Comparison of ENCODE assay signal across 8 mouse cellular contexts in genomic region chr16:50529511-50530416, GRCm38 (mm10).
DNase-seq lines count a peak whose midpoint lies in the region; ATAC-seq and TF ChIP-seq lines count a peak whose summit lies in the region.

No protein-coding gene starts in this region.

- under 1% methylated on average over 46 of the region's 46 CpGs for WGBS in hindbrain, postnatal 0 days

- peak overlapping the region; percentile 96 for H3K4me3 ChIP-seq in gastrocnemius, adult 2 months
- H3K4me3 ChIP-seq in hindbrain, postnatal 0 days (ENCODE audit: low read length), result peak overlapping the region; percentile 83

- peak overlapping the region; percentile 83 for H3K9ac ChIP-seq in hindbrain, postnatal 0 days (replicated peaks; ENCODE audit: low read length)

- ATAC-seq in hindbrain, postnatal 0 days, result peak; percentile 79

- no peaks in the 10 kb centered on the region for H3K27me3 ChIP-seq in hindbrain, postnatal 0 days (ENCODE audit: insufficient read depth, low read length)

- H3K9me3 ChIP-seq in hindbrain, postnatal 0 days (ENCODE audit: low read length), result no peaks in the 10 kb centered on the region

- TF ChIP-seq CTCF in gastrocnemius, adult 2 months (IDR thresholded peaks at IDR 0.05), result peak; percentile 98; the same call in 1 of the 2 replicates
- peak; percentile 94 for TF ChIP-seq CTCF in hindbrain, postnatal 0 days (IDR thresholded peaks at IDR 0.05; ENCODE audit: low read depth)

- H3K36me3 ChIP-seq in hindbrain, postnatal 0 days (ENCODE audit: insufficient read depth, low read length), result no peaks in the 10 kb centered on the region

- H3K4me2 ChIP-seq in hindbrain, postnatal 0 days (ENCODE audit: low read depth, low read length), result peak overlapping the region; percentile 100

- intact Hi-C loops in gastrocnemius, adult 2 months (cut with DNase I), result loop anchor here (1.0 to 10.0 kb wide), 4 partner anchors 97 to 207 kb away; partner anchors contain the start of gene Bbx

- peak; percentile 90 for DNase-seq in R1 (ENCODE audit: low read depth, low spot score)
- DNase-seq in cerebellum, postnatal 25 days, result peak; percentile 88 to 94
- peak; percentile 90 for DNase-seq in gastrocnemius, adult 2 months
- DNase-seq in hindbrain, postnatal 0 days (ENCODE audit: low spot score), result peak; percentile 95
- DNase-seq in left cerebral cortex, adult 18-20 months (ENCODE audit: low spot score in 2 of 2), result peak; percentile 87 to 88
- DNase-seq in lung, postnatal 4 days, result peak; percentile 89 to 92
- peak; percentile 93 for DNase-seq in retina, postnatal 1 day
- DNase-seq in thymus, postnatal 4 days, result peak; percentile 85

- H3K4me1 ChIP-seq in hindbrain, postnatal 0 days (ENCODE audit: insufficient read depth, low read length), result no peaks in the 10 kb centered on the region

- H3K27ac ChIP-seq in gastrocnemius, adult 2 months, result peak overlapping the region; percentile 87
- H3K27ac ChIP-seq in hindbrain, postnatal 0 days, result peak overlapping the region; percentile 86

Comparison
In these comparisons a context has a peak if more than half of its experiments do, and no peak if none do; other contexts are left out.
1. Peak in every context shown above with its lines: DNase-seq, ATAC-seq, H3K4me3 ChIP-seq and H3K27ac ChIP-seq.